23 mouse cellular contexts compared by ENCODE assay signal in genomic region chr13:98486161-98486560, GRCm38 (mm10). TPM values are rescaled to one million over a fixed set of nuclear protein-coding genes. Genes with fewer than 3 reads are reported as not detected.
"Had no signal": no experiment of that assay in that cellular context is flagged by ENCODE, and none has a peak within 500 bp of the region (broad histone marks: within the 10 kb centered on the region; RNA-seq: fewer than 3 reads in every experiment).

No protein-coding gene starts in this region.

- H3K36me3 ChIP-seq: limb, embryonic 12.5 days; limb, embryonic 15.5 days; midbrain, embryonic 12.5 days; midbrain, embryonic 15.5 days; neural tube, embryonic 12.5 days; neural tube, embryonic 15.5 days had no signal

- H3K4me1 ChIP-seq: limb, embryonic 12.5 days; limb, embryonic 15.5 days; midbrain, embryonic 12.5 days; midbrain, embryonic 15.5 days; neural tube, embryonic 12.5 days; neural tube, embryonic 15.5 days had no signal

- H3K9me3 ChIP-seq: limb, embryonic 12.5 days; limb, embryonic 15.5 days; midbrain, embryonic 12.5 days; midbrain, embryonic 15.5 days; neural tube, embryonic 12.5 days; neural tube, embryonic 15.5 days had no signal

- DNase-seq: kidney, postnatal 14 days; kidney, postnatal 4 days; left cerebral cortex, postnatal 4 days; liver, postnatal 0 days; lung, embryonic 14.5 days; right cerebral cortex, adult 18-20 months; right cerebral cortex, postnatal 14 days; right cerebral cortex, postnatal 4 days; thymus, adult 18-20 months; thymus, postnatal 36 days had no signal

- H3K27me3 ChIP-seq: limb, embryonic 12.5 days; limb, embryonic 15.5 days; midbrain, embryonic 12.5 days; midbrain, embryonic 15.5 days; neural tube, embryonic 12.5 days; neural tube, embryonic 15.5 days had no signal

- H3K27ac ChIP-seq: limb, embryonic 12.5 days; limb, embryonic 15.5 days; liver, embryonic 14.5 days; macrophage; midbrain, embryonic 12.5 days; midbrain, embryonic 15.5 days; neural tube, embryonic 12.5 days; neural tube, embryonic 15.5 days; stomach, postnatal 0 days had no signal

- H3K4me3 ChIP-seq: limb, embryonic 12.5 days; limb, embryonic 15.5 days; midbrain, embryonic 12.5 days; midbrain, embryonic 15.5 days; neural tube, embryonic 12.5 days; neural tube, embryonic 15.5 days had no signal

RNA-seq across cellular contexts. Expression of gene Gm10320, which starts 5.6 kb away (rescaled TPM):
- total RNA-seq: layer of hippocampus, adult 18-20 months; layer of hippocampus, postnatal 14 days; left cerebral cortex, adult 8-10 months; left cerebral cortex, postnatal 14 days; left cerebral cortex, postnatal 4 days had no signal
- polyA plus RNA-seq: macrophage had no signal
